Mouse (Mus musculus): ENCODE data around the gene Sult1a1. TPM values are rescaled to one million over a fixed set of nuclear protein-coding genes. Genes with fewer than 3 reads are reported as not detected.
A peak's percentile ranks its signal among the peaks of the same experiment; 100 is the strongest.
"Not testable (repeated sequence)": the region's sequence is repeated elsewhere in the genome, so short reads cannot be mapped to it uniquely, and the experiment has no call there.

Sult1a1 gene
- total RNA-seq, 2 experiments from 2014 or later = 8.1 to 12.9 TPM

GRCm38 (mm10) chr7:126700063-126701015, 24.1 kb upstream of the Sult1a1 start:
- DNase-seq (ENCODE audit: low spot score in 2 of 2) = no peak

GRCm38 (mm10) chr7:126697838-126698237, 21.6 kb upstream of the Sult1a1 start:
- no peak for DNase-seq (ENCODE audit: low spot score in 2 of 2)

GRCm38 (mm10) chr7:126696886-126697285, 20.7 kb upstream of the Sult1a1 start:
- DNase-seq (ENCODE audit: low spot score in 2 of 2) = no peak

- no peak for DNase-seq (ENCODE audit: low spot score in 2 of 2)
Measured at GRCm38 (mm10) chr7:126696303-126696702, 20.1 kb upstream of the Sult1a1 start.

- peak; percentile 91 to 96 for DNase-seq (ENCODE audit: low spot score in 2 of 2)
Measured at GRCm38 (mm10) chr7:126695631-126696207, 19.5 kb upstream of the Sult1a1 start, which contains the start of gene Slx1b. Gene Slx1b, minus strand, starts transcription at chr7:126695784.

GRCm38 (mm10) chr7:126695210-126695611, 19.0 kb upstream of the Sult1a1 start, which contains the start of gene Bola2:
Gene Bola2, plus strand, starts transcription at chr7:126695401.
- peak in 1 of 2 experiments; percentile 53 for DNase-seq (ENCODE audit: low spot score in 2 of 2)

- DNase-seq (ENCODE audit: low spot score in 2 of 2) = no peak
Measured at GRCm38 (mm10) chr7:126694441-126695051, 18.3 kb upstream of the Sult1a1 start.

GRCm38 (mm10) chr7:126693781-126694180, 17.5 kb upstream of the Sult1a1 start:
- DNase-seq (ENCODE audit: low spot score in 2 of 2) = no peak

- peak; percentile 78 to 86 for DNase-seq (ENCODE audit: low spot score in 2 of 2)
Measured at GRCm38 (mm10) chr7:126693256-126693655, 17.0 kb upstream of the Sult1a1 start.

- DNase-seq (ENCODE audit: low spot score in 2 of 2) = no peak
Measured at GRCm38 (mm10) chr7:126692426-126692825, 16.2 kb upstream of the Sult1a1 start.

- DNase-seq (ENCODE audit: low spot score in 2 of 2) = no peak
Measured at GRCm38 (mm10) chr7:126691676-126692075, 15.4 kb upstream of the Sult1a1 start.

GRCm38 (mm10) chr7:126690737-126691136, 14.5 kb upstream of the Sult1a1 start:
- no peak for DNase-seq (ENCODE audit: low spot score in 2 of 2)

- DNase-seq (ENCODE audit: low spot score in 2 of 2) = no peak
Measured at GRCm38 (mm10) chr7:126689021-126689420, 12.8 kb upstream of the Sult1a1 start.

- DNase-seq (ENCODE audit: low spot score in 2 of 2) = not testable (repeated sequence)
Measured at GRCm38 (mm10) chr7:126688156-126688555, 11.9 kb upstream of the Sult1a1 start.

- no peak for DNase-seq (ENCODE audit: low spot score in 2 of 2)
Measured at GRCm38 (mm10) chr7:126681221-126681620, 5.0 kb upstream of the Sult1a1 start.

GRCm38 (mm10) chr7:126679683-126680082, 3.5 kb upstream of the Sult1a1 start:
- DNase-seq (ENCODE audit: low spot score in 2 of 2) = no peak

GRCm38 (mm10) chr7:126678545-126679341, 2.5 kb upstream of the Sult1a1 start:
- no peak for DNase-seq (ENCODE audit: low spot score in 2 of 2)

GRCm38 (mm10) chr7:126676631-126677220, 494 bp upstream of the Sult1a1 start:
- no peak for DNase-seq (ENCODE audit: low spot score in 2 of 2)

GRCm38 (mm10) chr7:126675104-126675503, 1.1 kb downstream of the Sult1a1 start:
- DNase-seq (ENCODE audit: low spot score in 2 of 2) = no peak

- no peak for DNase-seq (ENCODE audit: low spot score in 2 of 2)
Measured at GRCm38 (mm10) chr7:126672111-126672510, 4.1 kb downstream of the Sult1a1 start.
